Mouse (Mus musculus) spleen, postnatal 10 days (tissue): ENCODE measurements around the gene Dlk2.

Source experiments
- DNase-seq, 2 experiments: peaks; one replicate each; pipeline ENCODE4 v3.0.0; 2021 to 2022; ENCODE audit warnings: low spot score in 2 of 2

Gene Dlk2

GRCm38 (mm10) chr17:46273803-46274236 is 23.4 kb upstream of the Dlk2 start:
- DNase-seq = no peak

GRCm38 (mm10) chr17:46274465-46274864 is 22.8 kb upstream of the Dlk2 start:
- DNase-seq = no peak

GRCm38 (mm10) chr17:46275034-46275433 is 22.2 kb upstream of the Dlk2 start:
- DNase-seq = no peak

GRCm38 (mm10) chr17:46275506-46275905 is 21.7 kb upstream of the Dlk2 start:
- DNase-seq = no peak

DNA sequence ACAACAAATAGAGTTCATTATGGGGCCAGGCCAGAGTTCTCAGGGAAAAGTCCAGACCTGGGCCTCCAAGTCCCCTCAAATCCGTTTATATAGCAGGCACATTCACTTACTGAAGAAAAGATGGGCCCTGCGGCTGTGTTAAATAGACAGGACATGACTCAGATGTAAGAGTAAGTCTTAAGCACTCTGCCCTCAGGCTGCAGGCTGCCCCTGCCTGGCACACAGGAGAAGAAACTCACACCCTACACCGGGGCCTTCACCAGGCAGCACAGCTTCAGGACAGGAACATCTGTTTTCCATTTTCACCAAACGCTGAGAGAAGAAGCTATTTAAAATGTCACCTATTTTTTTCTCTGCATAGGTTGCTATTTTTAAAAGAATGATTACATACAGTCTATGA is 19.6 kb upstream of the Dlk2 start:
- DNase-seq = no peak

GRCm38 (mm10) chr17:46278011-46278765 is 19.0 kb upstream of the Dlk2 start:
- no peak for DNase-seq

GRCm38 (mm10) chr17:46282483-46283123 is 14.6 kb upstream of the Dlk2 start, which contains the start of gene Tjap1:
Tjap1 (minus strand) TSS chr17:46283026.
- peak; percentile 71 to 87 for DNase-seq

DNA sequence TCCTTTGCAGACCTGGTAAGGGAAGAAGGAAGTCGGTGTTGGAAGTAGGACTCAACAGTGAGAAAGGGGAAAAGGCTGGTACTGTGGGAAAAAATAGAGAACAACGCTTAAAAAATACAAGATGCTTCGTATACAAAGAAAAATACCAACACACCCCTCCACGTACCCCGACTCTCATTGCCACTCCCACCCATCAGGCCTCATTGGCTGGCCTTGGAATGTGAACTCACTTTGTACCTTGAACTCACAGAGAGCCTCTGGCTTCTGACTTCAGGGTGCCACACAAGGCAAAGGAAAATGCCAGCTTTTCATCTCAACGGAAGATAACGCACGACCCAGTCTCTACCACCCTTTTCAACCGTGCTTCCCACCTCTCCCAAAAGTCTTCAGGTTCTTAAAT is 14.1 kb upstream of the Dlk2 start:
- no peak for DNase-seq

DNA sequence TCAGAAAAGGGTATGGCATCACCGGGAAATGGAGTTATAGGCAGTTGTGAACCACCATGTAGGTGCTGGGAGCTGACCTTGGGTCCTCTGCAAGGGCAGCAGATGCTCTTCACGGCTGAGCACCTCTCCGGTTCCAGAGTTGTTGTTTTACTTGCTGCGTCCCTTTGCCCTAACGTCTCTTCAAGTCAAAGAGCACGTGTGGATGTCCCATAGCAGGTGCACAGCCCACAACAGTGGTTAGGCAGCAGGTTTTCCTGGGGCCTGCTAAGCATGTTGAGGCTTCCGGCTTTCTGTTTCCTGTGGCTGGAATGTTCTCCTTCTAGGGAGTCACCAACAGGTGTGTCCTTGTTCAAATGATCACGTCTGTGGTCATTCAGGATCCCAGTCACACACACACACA is 13.3 kb upstream of the Dlk2 start:
- DNase-seq = no peak

GRCm38 (mm10) chr17:46284653-46285052 is 12.6 kb upstream of the Dlk2 start:
- DNase-seq = no peak

DNA sequence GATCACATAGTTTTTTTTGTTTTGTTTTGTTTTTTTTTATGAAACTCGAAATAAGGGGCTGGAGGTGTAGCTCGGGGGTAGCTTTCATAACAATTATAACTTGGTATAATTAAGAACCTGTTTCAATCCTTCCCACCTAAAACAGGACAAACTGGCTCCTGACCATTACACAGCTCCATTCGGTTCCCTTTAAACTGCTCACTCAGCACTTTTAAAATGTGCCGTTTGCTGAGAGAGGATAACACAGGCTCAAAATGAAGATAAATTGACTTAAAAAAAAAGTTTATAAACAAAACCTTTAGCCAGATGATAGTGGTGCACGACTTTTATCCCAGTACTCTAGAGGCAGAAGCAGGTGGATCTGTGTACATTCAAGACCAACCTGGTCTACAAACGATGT is 11.8 kb upstream of the Dlk2 start:
- no peak for DNase-seq

GRCm38 (mm10) chr17:46287678-46288095 is 9.5 kb upstream of the Dlk2 start:
- DNase-seq = no peak

DNA sequence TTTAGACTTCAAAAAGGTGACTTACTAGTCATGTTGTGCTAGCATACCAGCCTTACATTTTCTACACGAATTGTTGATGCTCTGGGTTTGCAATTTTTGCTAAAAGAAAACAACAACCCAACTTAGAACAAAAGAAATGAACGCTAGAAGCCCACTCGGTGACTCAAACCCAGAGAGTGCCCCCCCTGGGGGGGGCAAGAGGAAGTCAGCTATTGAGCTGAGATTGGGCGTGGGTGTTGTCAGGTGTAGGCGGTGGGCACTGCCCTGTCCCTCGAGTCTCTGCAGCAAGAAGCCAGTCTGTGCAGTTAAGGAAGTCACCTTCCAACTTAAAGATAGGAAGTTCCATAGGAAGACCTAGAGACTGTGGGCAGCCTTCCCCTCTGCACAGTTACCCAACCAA is 620 bp upstream of the Dlk2 start:
- no peak for DNase-seq

DNA sequence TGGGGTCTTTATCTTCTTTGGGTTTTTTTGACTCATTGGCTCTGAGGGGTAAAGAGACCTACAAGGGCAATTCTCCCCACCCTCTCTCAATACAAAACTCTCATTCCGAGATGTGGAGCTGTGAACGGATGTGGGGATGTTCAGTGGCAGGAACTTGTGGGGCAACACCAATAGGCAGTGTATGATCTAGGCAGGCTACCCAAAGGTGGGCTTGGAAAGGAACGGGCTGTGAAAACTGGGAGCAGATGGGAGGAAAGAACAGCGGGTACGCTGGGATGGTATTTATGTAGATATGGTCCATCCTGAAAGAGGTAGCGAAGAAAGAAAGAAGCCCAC is 225 bp upstream of the Dlk2 start:
- DNase-seq = no peak

- DNase-seq = peak; percentile 63 to 82
Measured at GRCm38 (mm10) chr17:46298220-46298913, 1.1 kb downstream of the Dlk2 start.

DNA sequence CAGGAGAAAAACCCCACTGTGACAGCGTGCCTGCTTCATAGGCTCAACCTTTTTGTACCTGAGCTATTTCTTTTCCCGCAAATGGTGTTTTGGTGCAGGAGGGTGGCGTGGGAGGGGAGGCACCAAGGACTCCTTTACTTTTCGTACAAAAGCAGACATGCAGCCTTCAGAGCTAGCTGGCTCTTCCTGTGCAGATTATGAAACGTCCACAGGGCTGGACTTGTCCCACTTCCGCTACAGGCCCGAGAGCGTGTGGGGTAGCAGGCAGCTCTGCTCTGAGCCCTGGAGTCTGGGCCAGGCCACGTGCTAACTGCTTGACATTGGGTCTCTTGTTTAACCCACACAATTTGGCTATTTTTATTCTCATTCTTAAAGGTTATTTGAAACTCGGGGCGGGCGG is 4.7 kb downstream of the Dlk2 start:
- DNase-seq = no peak

DNA sequence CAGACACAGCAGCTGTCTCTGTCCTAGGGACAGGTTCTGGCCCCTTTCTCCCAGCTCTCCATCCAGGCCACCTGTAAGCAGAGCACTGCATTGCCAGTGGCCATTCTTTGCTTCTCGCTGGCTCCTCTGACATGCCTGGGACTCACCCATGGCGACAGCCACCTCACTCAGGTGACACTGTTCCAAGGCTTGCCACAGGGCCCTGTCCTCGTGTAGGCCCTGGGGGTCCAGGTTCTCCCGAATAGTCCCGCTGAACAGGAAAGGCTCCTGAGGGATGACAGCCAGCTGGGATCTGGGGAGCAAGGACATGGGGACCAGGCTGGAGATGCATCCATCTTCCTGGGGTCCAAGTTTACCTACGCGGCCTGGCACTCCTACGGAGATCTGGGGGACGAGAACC is 7.0 kb downstream of the Dlk2 start:
- no peak for DNase-seq

DNA sequence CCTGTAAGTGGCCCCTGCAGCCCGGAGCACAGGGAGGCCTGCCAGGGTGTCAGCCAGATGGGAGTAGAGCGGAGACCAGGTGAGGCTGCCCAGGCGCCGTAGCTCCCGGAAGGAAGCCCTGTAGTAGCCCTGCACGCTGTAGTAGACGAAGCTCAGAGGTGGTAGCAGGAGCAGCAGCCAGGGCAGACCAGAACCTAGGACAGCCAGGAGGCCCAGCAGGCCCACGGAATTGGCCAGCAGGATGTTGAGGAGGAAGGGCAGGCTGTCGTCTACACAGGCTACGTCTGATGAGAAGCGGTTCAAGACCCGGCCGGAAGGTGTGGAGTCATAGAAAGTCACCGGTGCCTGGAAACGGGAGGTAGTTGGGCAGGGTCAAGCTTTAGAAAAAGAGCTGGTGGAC is 9.7 kb downstream of the Dlk2 start:
- no peak for DNase-seq

- no peak for DNase-seq
Measured at GRCm38 (mm10) chr17:46309835-46310234, 12.6 kb downstream of the Dlk2 start.

- no peak for DNase-seq
Measured at GRCm38 (mm10) chr17:46310515-46310914, 13.3 kb downstream of the Dlk2 start.

DNA sequence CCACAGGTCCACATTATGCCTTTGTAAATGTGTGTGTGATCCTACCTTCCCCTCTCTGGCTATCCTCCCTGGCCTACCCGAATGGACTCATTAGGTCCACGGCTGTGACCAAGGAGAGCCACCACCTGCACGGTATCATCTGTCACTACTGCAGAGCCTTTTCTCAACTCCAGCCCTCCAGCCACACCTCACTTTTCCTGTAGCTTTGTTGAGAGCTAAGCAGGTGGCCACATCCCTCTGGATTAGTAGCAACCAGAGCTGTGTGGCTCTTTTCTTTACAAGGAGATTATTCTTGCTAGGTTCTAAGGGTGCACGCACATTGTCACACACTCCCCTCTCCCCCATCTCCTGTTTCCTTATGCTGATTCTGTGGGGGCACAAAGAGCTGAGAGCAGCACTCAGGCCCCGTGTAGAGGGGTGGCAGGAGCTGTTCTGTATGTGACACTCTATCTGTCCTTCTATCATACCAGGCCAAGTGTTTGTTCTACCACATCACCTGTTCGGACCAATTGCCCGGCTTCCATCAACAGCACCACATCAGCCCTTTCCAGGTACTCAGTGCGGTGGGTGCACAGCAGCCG is 16.0 kb downstream of the Dlk2 start:
- no peak for DNase-seq

DNA sequence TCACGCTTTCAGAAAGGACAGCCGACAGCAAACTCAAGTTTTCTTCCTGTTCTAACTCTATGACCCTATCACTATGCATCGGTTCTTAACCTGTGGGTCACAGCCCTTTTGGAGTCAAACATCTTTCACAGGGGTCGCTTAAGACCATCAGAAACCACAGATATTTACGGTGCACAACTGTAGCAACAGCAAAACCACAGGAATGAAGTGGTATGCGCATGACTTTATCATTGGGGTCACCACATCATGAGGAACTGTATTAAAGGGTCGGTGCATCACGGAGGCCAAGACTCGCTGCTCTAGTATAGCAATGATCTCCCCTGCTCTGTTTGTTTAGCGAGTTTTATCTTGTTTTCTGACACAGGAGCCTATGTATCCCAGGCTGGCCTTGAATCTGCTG is 18.6 kb downstream of the Dlk2 start:
- no peak for DNase-seq

GRCm38 (mm10) chr17:46320492-46320891 is 23.3 kb downstream of the Dlk2 start:
- DNase-seq = no peak
